Mouse (Mus musculus) cortical plate, adult 2 months (tissue): ENCODE data around the gene Plcb2.

Experiments used
- CTCF ChIP-seq: fragments of 200-500 bp; IDR thresholded peaks from 2 replicates; pipeline ENCODE4 v1.5.1; 2011; ENCODE audit warnings: mild to moderate bottlenecking, control low read depth, low read length; ENCODE audit not compliant: insufficient read depth; ENCODE audit errors: extremely low read depth
- POLR2A ChIP-seq: fragments of 200-500 bp; IDR thresholded peaks from 2 replicates; pipeline ENCODE4 v1.6.1; 2011; ENCODE audit warnings: mild to moderate bottlenecking, low read length, control low read depth; ENCODE audit not compliant: insufficient read depth; ENCODE audit errors: extremely low read depth

DNA sequence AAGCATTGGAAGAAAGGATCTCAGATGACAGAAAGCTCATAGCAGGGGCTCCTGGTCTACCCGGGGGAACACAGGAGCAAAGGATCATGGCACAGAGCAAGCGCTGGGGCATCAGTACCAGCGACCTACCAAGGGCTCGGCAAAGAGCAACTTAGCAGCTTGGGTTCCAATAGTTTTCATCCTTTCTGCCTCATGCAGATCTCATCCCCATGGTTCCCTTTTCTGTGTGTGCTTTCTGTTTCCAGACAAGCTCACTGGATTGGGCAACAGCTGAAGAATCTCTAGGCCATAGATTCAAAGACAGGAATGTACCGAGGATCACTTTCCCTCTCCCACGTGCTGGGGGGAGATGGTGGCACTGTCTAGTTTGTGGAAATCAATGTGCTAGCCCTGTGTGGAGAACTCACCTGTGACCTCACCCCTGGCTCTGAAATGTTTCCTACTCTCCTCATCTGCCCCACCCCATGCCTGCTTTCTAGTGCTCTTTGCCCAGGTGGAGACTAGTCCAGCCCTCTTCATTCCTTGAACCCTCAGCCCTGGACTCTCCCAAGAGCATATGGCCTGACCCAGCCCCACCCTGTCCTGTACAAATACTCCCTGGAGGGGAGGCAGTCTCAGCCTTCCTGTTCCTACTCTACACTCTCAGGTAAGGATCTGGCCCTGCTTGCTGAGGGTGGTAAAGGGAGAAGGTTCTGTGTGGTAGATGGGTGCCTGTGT is 44.1 kb upstream of the Plcb2 start, which contains the start of gene Phgr1:
- TF ChIP-seq POLR2A = no peak
- no peak for TF ChIP-seq CTCF
